In the genomic region with DNA sequence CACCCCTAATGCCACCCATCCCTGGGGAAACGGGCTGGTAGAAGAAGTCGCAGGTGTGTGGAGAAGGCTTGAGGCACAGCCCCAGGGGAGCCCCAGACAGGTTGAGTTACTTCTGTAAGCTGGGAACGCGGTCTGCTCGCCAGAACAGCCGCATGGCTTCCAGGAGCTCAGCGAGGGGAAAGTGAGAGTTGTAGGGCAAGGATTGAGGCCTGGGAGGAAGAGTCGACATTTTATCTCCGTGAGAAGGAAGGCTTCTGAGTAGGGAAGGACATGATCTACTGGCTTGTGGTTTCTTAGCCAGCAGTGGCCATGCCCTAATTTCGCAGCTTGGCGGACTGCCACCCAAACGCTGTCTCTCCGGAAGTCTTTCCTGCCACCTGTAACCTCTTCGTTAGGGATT, we compare ENCODE assay signal across 8 mouse cellular contexts. TPM values are rescaled to one million over a fixed set of nuclear protein-coding genes. Genes with fewer than 3 reads are reported as not detected.
DNase-seq lines count a peak whose midpoint lies in the region; ATAC-seq and TF ChIP-seq lines count a peak whose summit lies in the region.

No protein-coding gene starts in this region.

- ATAC-seq in embryonic facial prominence, embryonic 15.5 days (ENCODE audit: insufficient number of reproducible peaks, low FRiP score, low TSS enrichment, low read depth), result peak; percentile 68; the same call in 1 of the 2 replicates
- ATAC-seq in kidney, embryonic 16.5 days (ENCODE audit: low FRiP score, low TSS enrichment), result no peak
- ATAC-seq in midbrain, embryonic 14.5 days (ENCODE audit: low FRiP score, low TSS enrichment), result no peak
- no peak for ATAC-seq in monocyte, adult 5-6 weeks (replicated peaks; ENCODE audit: insufficient number of reproducible peaks, low FRiP score, low TSS enrichment, poor library complexity, severe bottlenecking)

- no peaks in the 10 kb centered on the region for H3K9me3 ChIP-seq in embryonic facial prominence, embryonic 15.5 days (replicated peaks)
- no peaks in the 10 kb centered on the region for H3K9me3 ChIP-seq in kidney, embryonic 16.5 days (ENCODE audit: low read length)
- H3K9me3 ChIP-seq in midbrain, embryonic 14.5 days (ENCODE audit: control insufficient read depth, low read length), result no peaks in the 10 kb centered on the region

- intact Hi-C loops in left cerebral cortex, adult 2 months (cut with DNase I), result no loop called here

- peaks cover 27% of the 10 kb centered on the region for H3K27me3 ChIP-seq in embryonic facial prominence, embryonic 15.5 days
- peaks cover 39% of the 10 kb centered on the region for H3K27me3 ChIP-seq in kidney, embryonic 16.5 days (ENCODE audit: insufficient read depth, low read length)
- H3K27me3 ChIP-seq in midbrain, embryonic 14.5 days (ENCODE audit: control insufficient read depth, insufficient read depth, low read length), result peaks cover 28% of the 10 kb centered on the region

- peak overlapping the region; percentile 99 for H3K4me2 ChIP-seq in embryonic facial prominence, embryonic 15.5 days (replicated peaks)
- H3K4me2 ChIP-seq in kidney, embryonic 16.5 days (replicated peaks; ENCODE audit: low read depth, low read length), result peak overlapping the region; percentile 98
- H3K4me2 ChIP-seq in midbrain, embryonic 14.5 days (ENCODE audit: low read length), result peak overlapping the region; percentile 97

- no peaks in the 10 kb centered on the region for H3K36me3 ChIP-seq in embryonic facial prominence, embryonic 15.5 days
- H3K36me3 ChIP-seq in kidney, embryonic 16.5 days (ENCODE audit: insufficient read depth, low read length), result no peaks in the 10 kb centered on the region
- no peaks in the 10 kb centered on the region for H3K36me3 ChIP-seq in midbrain, embryonic 14.5 days (ENCODE audit: control insufficient read depth, insufficient read depth, low read length)

- 4% methylated on average over 14 of the region's 14 CpGs for WGBS in embryonic facial prominence, embryonic 15.5 days
- WGBS in kidney, embryonic 16.5 days, result 2% methylated on average over 14 of the region's 14 CpGs
- 6% methylated on average over 14 of the region's 14 CpGs for WGBS in midbrain, embryonic 14.5 days

- TF ChIP-seq CTCF in left cerebral cortex, adult 2 months (IDR thresholded peaks at IDR 0.05), result no peak

- no peak for DNase-seq in left cerebral cortex, adult 2 months (ENCODE audit: extremely low spot score in 1 of 2, low spot score in 2 of 2)
- no peak for DNase-seq in left cerebral cortex, adult 11 months (ENCODE audit: low spot score)
- peak; percentile 63 for DNase-seq in adrenal gland, postnatal 25 days
- peak; percentile 46 for DNase-seq in midbrain, embryonic 14.5 days
- no peak for DNase-seq in ovary, adult 18-20 months (ENCODE audit: low spot score)

- H3K27ac ChIP-seq in left cerebral cortex, adult 2 months, result 0 out of 2 replicates have a peak overlapping the region, but pooled peaks have one; percentile 3
- no peak overlapping the region for H3K27ac ChIP-seq in embryonic facial prominence, embryonic 15.5 days (replicated peaks)
- no peak overlapping the region for H3K27ac ChIP-seq in kidney, embryonic 16.5 days (ENCODE audit: low read length)
- no peak overlapping the region for H3K27ac ChIP-seq in midbrain, embryonic 14.5 days (replicated peaks; ENCODE audit: low read depth, low read length)

- no peak overlapping the region for H3K9ac ChIP-seq in embryonic facial prominence, embryonic 15.5 days
- no peak overlapping the region for H3K9ac ChIP-seq in kidney, embryonic 16.5 days (replicated peaks; ENCODE audit: low read length)
- no peak overlapping the region for H3K9ac ChIP-seq in midbrain, embryonic 14.5 days (replicated peaks; ENCODE audit: low read length)

- H3K4me1 ChIP-seq in embryonic facial prominence, embryonic 15.5 days, result peaks cover 20% of the 10 kb centered on the region
- H3K4me1 ChIP-seq in kidney, embryonic 16.5 days (ENCODE audit: insufficient read depth, low read length), result peaks cover 15% of the 10 kb centered on the region; the same call in 1 of the 2 replicates
- H3K4me1 ChIP-seq in midbrain, embryonic 14.5 days (ENCODE audit: control insufficient read depth, insufficient read depth, low read length), result no peaks in the 10 kb centered on the region

- peak overlapping the region; percentile 74 for H3K4me3 ChIP-seq in left cerebral cortex, adult 2 months
- H3K4me3 ChIP-seq in embryonic facial prominence, embryonic 15.5 days (replicated peaks), result peak overlapping the region; percentile 58
- H3K4me3 ChIP-seq in kidney, embryonic 16.5 days (ENCODE audit: low read length), result peak overlapping the region; percentile 65
- H3K4me3 ChIP-seq in midbrain, embryonic 14.5 days (replicated peaks; ENCODE audit: low read depth, low read length), result peak overlapping the region; percentile 64

RNA-seq across cellular contexts. Expression of a gene that starts 0.9 kb away (rescaled TPM):
- total RNA-seq in left cerebral cortex, adult 2 months (2021), result 100 to 1,000 TPM; 291 to 320 TPM
- 3.0 and 4.6 TPM in 2 replicates for total RNA-seq in adrenal gland, postnatal 25 days (2021)
- 2.0 and 3.2 TPM in 2 replicates for polyA plus RNA-seq in embryonic facial prominence, embryonic 15.5 days (2015; fragmentation: Nextera tagmentation; extraction: Ambion mirVana)
- 1.8 and 2.2 TPM in 2 replicates for polyA plus RNA-seq in kidney, embryonic 16.5 days (2015; fragmentation: Nextera tagmentation; extraction: Ambion mirVana)
- 49.3 and 55.0 TPM in 2 replicates for polyA plus RNA-seq in midbrain, embryonic 14.5 days (2014; fragmentation: Nextera tagmentation; extraction: Ambion mirVana)
- total RNA-seq in monocyte, adult 5-6 weeks (2017), result 0.58 TPM in 1 of 3 replicates, not detected in the others

Comparison
In these comparisons a context has a peak if more than half of its experiments do, and no peak if none do; other contexts are left out.
1. DNase-seq: peak in adrenal gland, postnatal 25 days (single experiment) and midbrain, embryonic 14.5 days (single experiment); none in left cerebral cortex, adult 2 months (0 of 2), left cerebral cortex, adult 11 months (single experiment) and ovary, adult 18-20 months (single experiment).
2. RNA of a gene that starts 0.9 kb away (total RNA-seq): 291 to 320 TPM in left cerebral cortex, adult 2 months; 3.0 to 4.6 TPM in adrenal gland, postnatal 25 days and 0.58 TPM in monocyte, adult 5-6 weeks; every median in the first group is over 10 times any median in the second.
3. Peak in every context shown above with its lines, with median percentiles within 50 percentile points of each other: H3K4me3 ChIP-seq and H3K4me2 ChIP-seq.